Mouse (Mus musculus): ENCODE measurements around the gene Alg5.

DNA sequence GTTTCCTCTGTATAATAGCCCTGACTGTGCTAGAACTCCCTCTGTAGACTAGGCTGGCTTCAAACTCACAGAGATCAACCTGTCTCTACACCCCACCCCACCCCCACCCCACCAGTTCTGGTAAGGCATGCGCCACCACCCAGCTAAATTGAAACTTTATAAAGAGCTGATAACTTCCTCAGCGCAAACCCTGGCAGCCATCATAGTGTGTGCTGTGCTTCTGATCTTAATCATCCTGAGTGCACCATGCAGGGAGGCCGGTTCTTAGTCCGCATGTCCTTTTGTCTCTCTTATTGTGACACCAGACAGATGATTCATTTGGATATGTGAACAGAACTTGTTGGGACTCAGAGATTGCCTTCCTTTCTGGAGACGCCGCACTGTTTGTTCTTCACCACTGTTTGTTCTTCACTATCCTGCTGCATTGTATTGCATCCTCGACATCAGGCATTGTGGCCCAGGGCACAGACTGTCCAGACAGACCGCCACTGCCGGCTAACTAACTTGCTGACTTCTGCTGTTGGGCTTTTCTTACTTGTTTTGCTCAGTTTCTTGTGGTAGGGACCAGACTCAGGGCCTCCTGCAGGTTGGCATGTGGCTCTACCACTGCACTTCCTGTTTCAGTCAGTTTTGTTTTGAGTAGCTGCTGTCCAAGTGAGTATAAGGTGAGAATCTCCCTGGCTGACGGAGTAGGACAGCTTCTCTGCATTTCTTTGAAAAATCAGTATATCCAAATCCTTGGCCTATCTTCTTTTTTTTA lies 11.4 kb upstream of the Alg5 start:
- TF ChIP-seq CTCF (IDR thresholded peaks at IDR 0.05; ENCODE audit: low read depth) = no peak
- no peak for TF ChIP-seq EP300 (IDR thresholded peaks at IDR 0.05; ENCODE audit: low read depth)
